Mouse (Mus musculus) kidney, postnatal 10 days (tissue): ENCODE measurements around the gene Slc23a4.
A peak's percentile ranks its signal among the peaks of the same experiment; 100 is the strongest.

ENCODE experiments used
- DNase-seq: peaks from one replicate; pipeline ENCODE4 v3.0.0; 2021; ENCODE audit warnings: mixed read lengths

Slc23a4 gene

DNA sequence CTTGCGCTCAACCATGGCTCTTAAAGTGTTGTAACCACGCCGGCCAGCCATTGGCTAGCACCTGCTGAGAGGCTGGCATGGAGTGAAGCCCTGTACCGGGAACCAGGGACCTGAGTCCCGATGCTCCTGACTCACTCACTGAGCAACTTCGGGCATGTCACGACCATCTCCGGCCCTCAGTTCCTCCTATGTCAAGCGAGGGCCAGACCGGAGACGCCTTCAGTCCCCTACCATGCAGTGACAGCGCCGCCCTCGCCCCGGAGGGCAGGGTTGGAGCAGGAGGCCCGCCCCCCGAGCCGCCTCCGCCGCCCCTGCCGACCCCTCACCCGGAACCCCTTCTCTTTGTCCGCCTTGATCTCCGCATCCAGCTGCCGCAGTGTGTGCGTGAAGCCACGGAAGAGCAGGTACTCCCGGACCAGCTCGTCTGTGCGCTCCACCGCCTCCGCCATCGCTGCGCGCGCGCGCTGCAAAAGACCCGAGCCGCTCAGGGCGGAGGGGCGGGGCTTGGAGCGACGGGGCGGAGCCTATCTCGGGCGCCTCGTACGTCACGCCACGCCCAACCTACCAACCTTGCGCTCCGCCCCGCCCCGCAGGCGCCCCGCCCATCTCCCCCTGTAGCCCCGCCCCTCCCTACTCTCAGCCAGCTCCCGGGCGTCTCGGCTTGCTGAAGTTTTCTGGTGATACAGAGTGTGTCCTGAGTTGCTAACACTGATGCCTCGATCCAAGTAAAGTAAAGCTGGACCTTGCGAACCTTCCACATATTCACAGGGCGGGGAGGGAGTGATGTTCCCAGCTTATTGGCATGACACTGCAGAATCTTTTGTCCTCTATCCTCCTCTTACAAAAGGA lies 77.6 kb downstream of the Slc23a4 start, which contains the start of gene Wdr91:
Gene Wdr91, minus strand, starts transcription at position 506 of the 849 bp plus-strand sequence.
- DNase-seq: peak; percentile 99

GRCm38 (mm10) chr6:34909631-34910345 lies 78.4 kb downstream of the Slc23a4 start:
- DNase-seq: no peak

GRCm38 (mm10) chr6:34907696-34908260 lies 80.4 kb downstream of the Slc23a4 start:
- DNase-seq: no peak

GRCm38 (mm10) chr6:34907121-34907614 lies 81.0 kb downstream of the Slc23a4 start:
- DNase-seq: no peak

DNA sequence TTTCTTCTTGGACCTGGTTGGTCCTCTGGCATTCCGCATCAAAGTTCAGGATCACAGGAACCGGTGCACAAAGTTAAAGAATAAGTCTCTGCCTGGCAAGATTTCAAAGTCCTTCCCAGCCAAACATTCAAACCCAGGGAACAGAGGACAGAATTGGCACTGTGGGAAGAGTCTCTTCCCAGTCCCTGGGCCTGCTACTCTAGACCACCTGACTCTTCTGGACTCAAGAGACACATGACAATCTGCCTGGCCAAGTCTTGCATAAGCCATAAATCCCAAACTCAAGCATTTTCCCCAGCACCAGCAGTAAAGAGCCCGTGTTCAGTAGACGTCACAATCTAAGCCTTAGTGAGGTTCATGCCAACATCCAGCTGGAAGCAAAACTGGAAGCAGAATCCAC lies 81.5 kb downstream of the Slc23a4 start:
- peak; percentile 54 for DNase-seq

- DNase-seq: no peak
Measured at GRCm38 (mm10) chr6:34906125-34906524, 82.1 kb downstream of the Slc23a4 start.

DNA sequence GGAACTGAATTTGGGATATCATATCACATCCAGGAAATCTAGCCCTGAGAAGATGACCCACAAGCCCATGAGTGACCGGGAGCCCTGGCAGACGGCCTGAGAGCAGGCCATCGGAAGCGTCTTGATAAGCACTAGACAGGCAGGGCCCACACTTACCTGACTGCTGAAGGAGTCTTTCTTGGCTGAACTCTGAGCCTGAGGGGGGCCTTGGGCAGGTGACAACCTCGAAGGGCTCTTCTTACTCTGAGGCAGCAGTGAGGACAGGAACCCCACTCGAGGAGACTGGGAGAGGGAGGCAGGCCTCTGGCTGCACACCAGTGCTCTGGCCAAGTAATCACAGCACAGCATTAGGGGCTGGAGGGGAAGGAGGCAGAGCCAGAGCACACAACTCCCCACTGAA lies 83.8 kb downstream of the Slc23a4 start:
- no peak for DNase-seq

- DNase-seq: no peak
Measured at GRCm38 (mm10) chr6:34903851-34904250, 84.4 kb downstream of the Slc23a4 start.

DNA sequence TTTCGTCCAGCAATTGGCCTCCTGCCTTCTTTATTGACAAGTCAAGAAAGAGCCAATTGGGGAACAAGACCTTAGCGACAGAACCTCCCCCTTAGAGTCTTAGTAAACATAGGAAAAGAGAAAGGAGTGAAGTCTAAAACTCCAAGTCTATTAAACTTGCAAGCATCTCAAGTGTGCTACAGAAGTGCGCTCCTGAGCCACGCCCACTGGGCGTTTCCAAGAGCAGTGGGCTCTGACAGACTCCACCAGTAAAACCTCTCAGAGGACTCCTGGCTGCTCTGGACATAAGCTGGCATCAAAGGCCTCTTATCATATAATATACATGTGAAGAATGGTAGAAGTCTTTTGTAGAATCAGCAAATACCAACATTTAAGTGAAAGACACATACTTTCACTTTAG lies 84.8 kb downstream of the Slc23a4 start:
- DNase-seq: no peak

GRCm38 (mm10) chr6:34902578-34902977 lies 85.6 kb downstream of the Slc23a4 start:
- DNase-seq: no peak

DNA sequence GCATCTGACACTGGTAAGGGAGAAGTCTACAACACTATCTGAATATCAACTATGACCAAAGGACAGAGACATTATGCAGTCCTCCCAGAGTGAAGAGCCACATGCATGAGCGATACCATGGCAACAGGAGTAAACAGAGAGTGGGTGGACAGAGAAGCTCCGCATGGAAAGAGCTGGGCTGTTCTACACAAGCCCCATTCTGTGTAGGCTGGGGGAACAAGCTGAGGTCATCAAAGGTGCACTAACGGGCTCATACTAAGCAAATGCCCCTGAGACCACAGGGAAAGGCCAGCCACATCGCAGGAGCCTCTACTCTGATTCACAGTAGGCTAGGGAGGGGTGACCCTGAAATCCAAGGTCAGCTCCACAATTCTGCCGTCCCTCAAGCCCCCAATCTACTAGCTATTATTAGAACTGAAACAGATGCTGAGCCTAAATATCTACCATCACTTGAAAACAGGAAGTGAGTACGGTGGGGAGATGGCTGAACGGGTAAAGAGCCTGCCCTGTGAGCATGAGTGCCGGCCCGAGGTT lies 86.2 kb downstream of the Slc23a4 start:
- no peak for DNase-seq

- DNase-seq: no peak
Measured at GRCm38 (mm10) chr6:34900990-34901389, 87.2 kb downstream of the Slc23a4 start.

DNA sequence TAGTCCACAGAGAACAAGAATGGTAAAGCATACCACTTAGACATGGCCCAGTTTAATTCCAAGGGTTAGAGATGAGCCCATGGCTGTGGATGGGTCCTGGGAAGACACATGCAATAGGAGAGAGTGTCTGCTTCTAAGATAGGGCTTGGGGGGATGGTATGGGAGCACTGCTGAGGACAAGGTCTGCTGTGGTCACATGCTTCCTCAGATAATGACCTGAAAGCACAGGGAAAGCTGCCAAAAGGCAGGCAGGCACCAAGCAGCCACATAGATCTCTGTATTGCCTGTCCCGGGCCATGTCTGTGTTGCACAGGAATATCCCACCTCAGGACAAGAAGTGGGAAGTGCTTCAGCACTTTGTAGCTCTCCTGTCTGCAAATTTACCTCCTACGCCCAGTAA lies 89.1 kb downstream of the Slc23a4 start:
- DNase-seq: peak; percentile 59

- DNase-seq: no peak
Measured at GRCm38 (mm10) chr6:34896168-34896780, 91.9 kb downstream of the Slc23a4 start.

DNA sequence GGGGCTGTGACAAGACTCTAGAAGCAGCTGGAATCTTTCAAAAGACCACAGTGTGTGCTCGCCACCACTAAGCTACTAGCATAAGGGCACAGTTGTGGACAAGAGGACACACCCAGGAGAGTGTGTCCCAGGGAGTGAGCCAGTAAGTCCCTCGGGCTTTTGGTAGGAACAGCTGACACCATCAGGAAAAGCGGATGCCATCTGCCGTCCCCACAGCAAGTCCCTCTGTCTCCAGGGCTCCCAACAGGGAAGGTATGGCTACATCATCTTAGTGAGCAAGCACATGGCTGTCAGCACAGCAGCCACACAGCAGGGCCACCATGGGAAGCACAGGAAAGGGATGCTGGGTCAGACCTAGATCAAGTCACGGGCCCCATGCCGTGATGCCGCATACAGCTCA lies 92.6 kb downstream of the Slc23a4 start:
- no peak for DNase-seq
